Mouse (Mus musculus): ENCODE data around the gene Cckar.

Cckar gene

GRCm38 (mm10) chr5:53707235-53708177, at the start of gene Cckar:
Gene Cckar, minus strand, starts transcription at chr5:53707705.
- peak; percentile 24 for DNase-seq (ENCODE audit: low read depth, low spot score)

DNA sequence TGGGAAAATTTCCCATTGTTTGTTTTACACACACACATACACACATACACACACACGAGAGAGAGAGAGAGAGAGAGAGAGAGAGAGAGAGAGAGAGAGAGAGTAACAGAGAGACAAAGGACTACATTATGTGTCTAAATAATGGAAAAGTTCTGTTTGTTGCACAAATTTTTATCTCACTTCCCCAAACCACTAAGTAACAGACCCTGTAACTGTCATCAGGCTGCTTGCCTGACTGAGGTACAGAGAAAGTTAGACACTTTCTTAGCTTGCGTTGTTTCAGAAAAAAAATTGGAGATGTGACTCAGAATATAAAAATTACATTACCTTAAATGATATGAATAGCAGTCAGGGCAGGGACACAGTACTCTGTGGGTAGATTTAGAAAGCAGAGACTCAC, 36.6 kb upstream of the Cckar start:
- no peak for DNase-seq (ENCODE audit: low read depth, low spot score)

- DNase-seq (ENCODE audit: low read depth, low spot score), result no peak
Observed at GRCm38 (mm10) chr5:53732933-53733332, 25.4 kb upstream of the Cckar start.

GRCm38 (mm10) chr5:53727606-53728005, 20.1 kb upstream of the Cckar start:
- DNase-seq (ENCODE audit: low read depth, low spot score), result no peak

DNA sequence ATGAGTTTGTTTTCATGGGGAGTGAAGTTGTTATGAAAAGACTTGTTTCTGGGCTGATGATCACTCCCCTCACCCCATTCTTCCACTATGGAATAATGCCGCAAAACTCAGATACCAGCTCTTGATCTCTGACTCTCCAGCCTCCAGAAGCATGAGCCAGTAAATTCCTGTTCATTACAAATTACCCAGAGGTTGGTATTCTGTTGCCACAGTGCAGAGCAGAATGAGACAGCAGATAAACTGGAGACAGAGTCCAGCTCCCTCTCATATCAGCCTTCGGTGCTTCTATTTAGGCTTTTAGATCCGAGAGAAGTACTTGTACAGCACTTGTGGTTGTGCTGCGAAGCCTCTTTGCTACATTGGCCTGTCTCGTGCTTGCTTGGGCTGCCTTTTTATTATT, 18.5 kb upstream of the Cckar start:
- DNase-seq (ENCODE audit: low read depth, low spot score), result no peak

DNA sequence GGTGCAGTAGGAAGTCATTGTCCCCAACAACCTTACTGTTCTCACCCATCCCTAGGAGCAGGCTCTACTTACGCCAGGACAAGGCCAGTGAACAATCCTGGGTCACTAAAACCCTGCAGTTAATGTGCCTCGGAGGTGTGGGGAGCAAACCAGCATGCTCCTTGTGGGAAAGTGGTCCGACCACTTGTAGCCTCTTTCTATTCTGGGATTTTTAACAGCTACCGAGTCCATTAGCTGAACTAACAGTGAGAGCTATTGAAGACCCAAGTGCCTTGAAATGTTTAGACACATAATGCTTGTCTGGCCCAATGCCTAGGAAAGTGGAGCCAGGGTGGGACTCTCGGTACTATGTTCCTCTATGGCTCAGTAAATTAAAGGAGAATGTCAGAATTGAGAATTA, 9.0 kb upstream of the Cckar start:
- DNase-seq (ENCODE audit: low read depth, low spot score), result no peak

- no peak for DNase-seq (ENCODE audit: low read depth, low spot score)
Observed at GRCm38 (mm10) chr5:53711277-53711676, 3.8 kb upstream of the Cckar start.

DNA sequence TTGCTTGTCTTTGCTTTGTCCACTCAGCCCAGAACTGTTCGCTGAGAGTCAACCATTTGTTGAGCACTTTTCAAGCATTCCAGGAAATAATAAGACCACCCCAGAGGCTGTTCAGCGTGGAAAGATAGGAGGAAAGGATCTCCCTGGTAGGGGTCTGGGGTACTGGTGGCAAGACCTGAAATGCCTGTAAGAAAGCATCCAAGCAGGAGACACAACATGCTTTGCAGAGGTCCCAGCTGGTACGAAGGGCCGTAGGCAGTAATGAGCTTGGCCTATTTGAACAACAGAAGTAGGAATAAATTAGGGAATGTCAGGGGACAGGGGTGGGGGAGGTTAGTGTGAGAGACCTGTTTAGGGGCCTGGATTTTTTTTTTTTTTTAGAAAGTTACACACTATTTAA, 686 bp upstream of the Cckar start:
- no peak for DNase-seq (ENCODE audit: low read depth, low spot score)

- DNase-seq (ENCODE audit: low read depth, low spot score), result no peak
Observed at GRCm38 (mm10) chr5:53702686-53703085, 4.8 kb downstream of the Cckar start.

- no peak for DNase-seq (ENCODE audit: low read depth, low spot score)
Observed at GRCm38 (mm10) chr5:53697794-53698193, 9.7 kb downstream of the Cckar start.

GRCm38 (mm10) chr5:53696701-53697100, 10.8 kb downstream of the Cckar start:
- peak; percentile 18 for DNase-seq (ENCODE audit: low read depth, low spot score)

- DNase-seq (ENCODE audit: low read depth, low spot score), result no peak
Observed at GRCm38 (mm10) chr5:53692662-53693061, 14.8 kb downstream of the Cckar start.

GRCm38 (mm10) chr5:53692100-53692499, 15.4 kb downstream of the Cckar start:
- no peak for DNase-seq (ENCODE audit: low read depth, low spot score)

- DNase-seq (ENCODE audit: low read depth, low spot score), result no peak
Observed at GRCm38 (mm10) chr5:53691577-53691976, 15.9 kb downstream of the Cckar start.

DNA sequence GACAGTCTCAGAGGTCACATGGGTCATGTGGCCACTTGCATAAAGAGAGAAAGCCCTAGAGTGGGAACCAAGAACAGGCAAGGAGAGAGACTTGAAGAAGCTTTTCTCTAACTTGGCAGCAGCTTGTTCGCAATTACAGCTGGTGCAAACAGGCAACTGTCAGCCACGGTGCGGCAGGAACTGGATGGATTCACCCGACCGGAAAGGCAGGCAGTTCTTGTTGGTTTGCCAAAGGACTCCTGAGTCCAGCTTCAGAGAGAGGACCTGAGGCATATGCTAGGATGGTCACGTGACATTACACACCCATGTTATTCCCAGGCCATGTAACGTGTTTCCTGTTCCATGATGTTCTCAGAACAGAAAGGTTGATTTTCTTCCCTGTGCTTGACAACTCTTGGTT, 19.2 kb downstream of the Cckar start:
- no peak for DNase-seq (ENCODE audit: low read depth, low spot score)

DNA sequence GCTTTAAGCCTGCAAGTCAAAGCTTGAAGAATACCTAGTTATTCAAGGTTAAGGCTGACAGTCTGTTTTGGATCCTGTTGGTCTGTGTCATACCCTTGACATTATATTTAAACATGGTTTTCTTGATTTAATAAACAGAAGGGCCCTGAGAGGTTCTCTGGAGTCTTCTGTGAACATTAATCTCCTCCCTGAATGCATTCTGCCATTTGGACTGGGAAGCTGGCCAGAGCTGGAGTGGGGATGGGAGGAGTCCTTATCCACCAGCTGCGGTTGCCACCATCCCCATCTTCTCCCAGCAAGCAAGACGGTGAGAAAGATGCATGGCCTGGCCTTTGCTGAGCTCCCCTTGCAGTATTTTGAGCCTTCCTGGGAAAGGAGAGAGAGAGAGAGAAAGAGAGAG, 21.1 kb downstream of the Cckar start:
- DNase-seq (ENCODE audit: low read depth, low spot score), result no peak

- no peak for DNase-seq (ENCODE audit: low read depth, low spot score)
Observed at GRCm38 (mm10) chr5:53685623-53686022, 21.9 kb downstream of the Cckar start.

DNA sequence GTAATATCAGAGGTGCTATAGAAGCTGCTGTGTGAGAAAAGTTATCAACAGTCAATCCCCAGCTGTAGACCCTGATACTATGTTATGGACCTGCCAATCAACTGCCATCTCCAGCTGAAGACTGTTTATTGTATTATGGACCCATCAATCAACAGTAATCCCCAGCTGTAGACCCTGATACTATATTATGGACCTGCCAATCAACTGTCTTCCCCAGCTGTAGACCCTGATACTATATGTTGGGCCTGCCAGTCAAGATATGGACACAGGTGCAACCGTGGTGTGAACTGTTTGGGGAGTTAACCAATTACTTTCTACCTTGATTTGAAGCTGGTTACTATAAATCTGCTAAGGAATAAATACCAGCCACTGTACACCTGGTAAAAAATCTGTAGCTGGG, 23.1 kb downstream of the Cckar start:
- DNase-seq (ENCODE audit: low read depth, low spot score), result no peak

GRCm38 (mm10) chr5:53683916-53684315, 23.6 kb downstream of the Cckar start:
- no peak for DNase-seq (ENCODE audit: low read depth, low spot score)

- DNase-seq (ENCODE audit: low read depth, low spot score), result no peak
Observed at GRCm38 (mm10) chr5:53679651-53680050, 27.9 kb downstream of the Cckar start.

- no peak for DNase-seq (ENCODE audit: low read depth, low spot score)
Observed at GRCm38 (mm10) chr5:53678036-53678767, 29.3 kb downstream of the Cckar start.

- DNase-seq (ENCODE audit: low read depth, low spot score), result no peak
Observed at GRCm38 (mm10) chr5:53676671-53677070, 30.8 kb downstream of the Cckar start.

Measured in mesoderm, embryonic 11.5 days (tissue).